Mouse (Mus musculus) urinary bladder, postnatal 4 days (tissue): ENCODE measurements at regions not wholly inside any gene's neighbourhood (a gene's known extent, or its start where the extent isn't known, plus 50 kb on each side); places are given as distances from the start of the nearest gene placed in this dataset.

ENCODE experiments used
- DNase-seq, 2 experiments: peaks; one replicate each; pipeline ENCODE4 v3.0.0; 2021 to 2022; ENCODE audit warnings: low spot score in 2 of 2

GRCm38 (mm10) chr13:118849541-118849940 lies 179.9 kb downstream of the Fgf10 start:
- no peak for DNase-seq

- no peak for DNase-seq
These were observed 181.1 kb downstream of the Fgf10 start for GRCm38 (mm10) chr13:118850708-118851107.

- DNase-seq, result no peak
These were observed 216.8 kb downstream of the Fgf10 start for GRCm38 (mm10) chr13:118886339-118886810.

GRCm38 (mm10) chr13:118895079-118895478 lies 225.5 kb downstream of the Fgf10 start:
- no peak for DNase-seq

GRCm38 (mm10) chr13:118901950-118902349 lies 232.4 kb downstream of the Fgf10 start:
- DNase-seq, result no peak

- no peak for DNase-seq
These were observed 240.8 kb downstream of the Fgf10 start for GRCm38 (mm10) chr13:118910351-118910750.

GRCm38 (mm10) chr13:118940786-118941185 lies 271.2 kb downstream of the Fgf10 start:
- DNase-seq, result no peak

- no peak for DNase-seq
These were observed 296.6 kb downstream of the Fgf10 start for GRCm38 (mm10) chr13:118966120-118966676.

GRCm38 (mm10) chr13:118967707-118968106 lies 298.1 kb downstream of the Fgf10 start:
- no peak for DNase-seq

GRCm38 (mm10) chr13:118975008-118975407 lies 305.4 kb downstream of the Fgf10 start:
- no peak for DNase-seq

- no peak for DNase-seq
These were observed 305.9 kb downstream of the Fgf10 start for GRCm38 (mm10) chr13:118975519-118975918.

GRCm38 (mm10) chr13:118979505-118979904 lies 309.9 kb downstream of the Fgf10 start:
- no peak for DNase-seq

- no peak for DNase-seq
These were observed 311.7 kb downstream of the Fgf10 start for GRCm38 (mm10) chr13:118981196-118981810.

GRCm38 (mm10) chr13:118985285-118985684 lies 315.7 kb downstream of the Fgf10 start:
- no peak for DNase-seq

- no peak for DNase-seq
These were observed 355.8 kb downstream of the Fgf10 start for GRCm38 (mm10) chr13:119025305-119025975.

- no peak for DNase-seq
These were observed 370.0 kb downstream of the Fgf10 start for GRCm38 (mm10) chr13:119039616-119040015.

GRCm38 (mm10) chr13:119045112-119045511 lies 375.5 kb downstream of the Fgf10 start:
- no peak for DNase-seq

GRCm38 (mm10) chr13:119068745-119069580 lies 359.4 kb upstream of the Paip1 start:
- no peak for DNase-seq

GRCm38 (mm10) chr13:119069581-119069936 lies 358.8 kb upstream of the Paip1 start:
- DNase-seq, result no peak

GRCm38 (mm10) chr13:119079243-119079642 lies 349.2 kb upstream of the Paip1 start:
- no peak for DNase-seq

GRCm38 (mm10) chr13:119081691-119082090 lies 346.7 kb upstream of the Paip1 start:
- DNase-seq, result no peak

GRCm38 (mm10) chr13:119117906-119118305 lies 310.5 kb upstream of the Paip1 start:
- no peak for DNase-seq
